Mouse (Mus musculus): ENCODE results near the gene Gm42674. TPM values are rescaled to one million over a fixed set of nuclear protein-coding genes. Genes with fewer than 3 reads are reported as not detected.

The Gm42674 gene
- polyA plus RNA-seq, 1 experiment = not detected

DNA sequence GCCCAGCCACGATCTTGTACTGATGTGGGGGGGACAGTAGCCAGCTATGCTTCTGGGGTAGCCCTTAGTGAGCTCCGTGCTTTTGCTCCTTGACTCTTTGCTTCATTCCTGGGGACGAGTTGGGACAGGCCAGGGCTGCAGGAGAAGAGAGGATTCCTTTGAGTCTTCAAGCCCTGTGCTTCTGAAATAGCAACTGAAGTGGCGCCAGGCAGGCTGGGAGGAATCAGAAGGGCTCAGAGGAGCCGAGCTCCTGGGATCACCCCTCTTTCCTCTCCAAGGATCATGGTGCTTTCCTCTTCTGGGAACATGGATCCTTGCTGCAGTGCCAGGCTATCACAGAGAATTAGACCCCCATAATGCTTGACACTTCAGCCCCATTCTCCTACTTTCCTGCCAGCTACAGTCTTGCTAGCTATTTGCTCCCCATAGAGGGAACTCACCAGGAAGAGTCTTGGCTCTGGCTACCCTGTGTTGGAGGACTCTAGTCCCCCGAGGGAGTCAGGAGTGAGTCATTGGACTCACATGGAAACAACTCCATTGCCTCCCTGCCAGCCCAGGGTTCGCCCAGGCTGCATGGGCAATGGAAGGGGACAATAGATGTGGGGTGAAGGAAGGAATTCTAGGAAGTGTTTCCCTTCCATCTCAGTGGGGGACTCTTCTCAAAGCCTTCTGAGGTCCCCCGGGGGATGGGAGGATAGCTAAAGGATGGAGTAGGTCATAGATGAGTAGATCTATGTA lies 1.1 kb upstream of the Gm42674 start:
- 92% methylated on average over 8 of the region's 8 CpGs for whole genome bisulfite sequencing

DNA sequence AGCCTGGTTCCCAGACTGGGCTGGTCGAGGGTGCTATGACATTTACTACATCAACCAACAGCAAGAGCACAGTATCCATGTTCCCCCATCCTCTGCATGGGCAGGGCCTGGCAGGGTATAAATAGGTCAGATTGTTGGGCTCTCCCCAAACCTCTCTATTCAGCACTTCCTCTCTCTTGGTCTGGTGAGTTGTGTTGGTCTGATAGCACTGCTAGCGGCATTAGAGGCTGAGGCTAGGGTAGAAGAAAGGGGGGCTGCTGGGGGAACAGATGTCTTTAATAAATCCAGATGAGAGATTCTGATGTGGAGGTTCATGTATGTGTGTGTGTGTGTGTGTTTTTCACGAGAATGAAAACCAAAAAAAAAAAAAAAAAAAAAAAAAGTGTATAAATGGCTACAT lies 1.9 kb downstream of the Gm42674 start, which contains the start of gene S100a4:
Gene S100a4, plus strand, starts transcription at position 149 of the 400 bp plus-strand sequence.
- Histone ChIP-seq H3K4me3 (ENCODE audit: control insufficient read depth, insufficient read depth, low read length) (no peak within 1 kb of the TSS), H3K27ac (ENCODE audit: control insufficient read depth, insufficient read depth, low read length) (no peak within 1 kb of the TSS), H3K36me3 (ENCODE audit: control insufficient read depth, insufficient read depth, low read length) (no peaks in the 10 kb centered on the region), H3K4me1 (replicated peaks; ENCODE audit: control insufficient read depth, insufficient read depth, low read length) (peaks cover 24% of the 10 kb centered on the region), H3K27me3 (ENCODE audit: control insufficient read depth, insufficient read depth, low read length) (no peaks in the 10 kb centered on the region)
- TF ChIP-seq POLR2A (IDR thresholded peaks at IDR 0.05; ENCODE audit: control insufficient read depth, extremely low read depth, insufficient read depth, low read length, poor library complexity) = no peak
- TF ChIP-seq CTCF (IDR thresholded peaks at IDR 0.05; ENCODE audit: borderline replicate concordance, control insufficient read depth, extremely low read depth, insufficient read depth, low read length, poor library complexity) = no peak
- WGBS = 33% methylated on average over 3 of the region's 3 CpGs
- DNase-seq = no peak

More for the DNA sequence above, 1.1 kb upstream of the Gm42674 start:
- no peak for TF ChIP-seq CTCF (IDR thresholded peaks at IDR 0.05; ENCODE audit: borderline replicate concordance, control insufficient read depth, extremely low read depth, insufficient read depth, low read length, poor library complexity)
- no peak for TF ChIP-seq POLR2A (IDR thresholded peaks at IDR 0.05; ENCODE audit: control insufficient read depth, extremely low read depth, insufficient read depth, low read length, poor library complexity)
- Histone ChIP-seq H3K36me3 (ENCODE audit: control insufficient read depth, insufficient read depth, low read length) (no peaks in the 10 kb centered on the region), H3K4me3 (ENCODE audit: control insufficient read depth, insufficient read depth, low read length) (no peak overlapping the region), H3K27me3 (ENCODE audit: control insufficient read depth, insufficient read depth, low read length) (no peaks in the 10 kb centered on the region), H3K27ac (ENCODE audit: control insufficient read depth, insufficient read depth, low read length) (no peak overlapping the region), H3K4me1 (replicated peaks; ENCODE audit: control insufficient read depth, insufficient read depth, low read length) (peaks cover 20% of the 10 kb centered on the region)
- DNase-seq = no peak

- no peaks in the 10 kb centered on the region for H3K27me3 ChIP-seq (ENCODE audit: control insufficient read depth, insufficient read depth, low read length)
- no peak for DNase-seq
- TF ChIP-seq CTCF (IDR thresholded peaks at IDR 0.05; ENCODE audit: borderline replicate concordance, control insufficient read depth, extremely low read depth, insufficient read depth, low read length, poor library complexity) (no peak), POLR2A (IDR thresholded peaks at IDR 0.05; ENCODE audit: control insufficient read depth, extremely low read depth, insufficient read depth, low read length, poor library complexity) (no peak)
- no peak overlapping the region for H3K27ac ChIP-seq (ENCODE audit: control insufficient read depth, insufficient read depth, low read length)
- H3K4me3 ChIP-seq (ENCODE audit: control insufficient read depth, insufficient read depth, low read length) = no peak overlapping the region
- H3K4me1 ChIP-seq (replicated peaks; ENCODE audit: control insufficient read depth, insufficient read depth, low read length) = peaks cover 27% of the 10 kb centered on the region
- 30% methylated on average over 4 of the region's 4 CpGs for WGBS
- no peaks in the 10 kb centered on the region for H3K36me3 ChIP-seq (ENCODE audit: control insufficient read depth, insufficient read depth, low read length)
These were observed 2.7 kb downstream of the Gm42674 start for GRCm38 (mm10) chr3:90604416-90604815.

DNA sequence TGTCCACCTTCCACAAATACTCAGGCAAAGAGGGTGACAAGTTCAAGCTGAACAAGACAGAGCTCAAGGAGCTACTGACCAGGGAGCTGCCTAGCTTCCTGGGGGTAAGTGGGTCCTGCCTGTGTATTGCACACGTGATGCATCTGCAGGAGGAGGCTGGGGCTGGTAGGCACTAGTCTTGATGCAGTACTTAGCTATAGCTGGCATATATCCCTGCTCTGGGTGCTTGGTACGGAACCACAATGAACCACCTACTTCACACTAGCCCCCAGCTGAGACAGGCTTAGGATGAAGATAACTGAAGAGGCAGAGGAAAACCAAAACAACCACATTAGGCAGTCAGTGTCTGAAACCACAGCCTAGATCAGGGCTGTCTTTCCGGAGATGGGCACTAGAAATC lies 3.3 kb downstream of the Gm42674 start:
- H3K4me1 ChIP-seq (replicated peaks; ENCODE audit: control insufficient read depth, insufficient read depth, low read length) = peaks cover 25% of the 10 kb centered on the region
- no peaks in the 10 kb centered on the region for H3K27me3 ChIP-seq (ENCODE audit: control insufficient read depth, insufficient read depth, low read length)
- 4% methylated on average over 3 of the region's 3 CpGs for WGBS
- no peak for TF ChIP-seq CTCF (IDR thresholded peaks at IDR 0.05; ENCODE audit: borderline replicate concordance, control insufficient read depth, extremely low read depth, insufficient read depth, low read length, poor library complexity)
- no peak for TF ChIP-seq POLR2A (IDR thresholded peaks at IDR 0.05; ENCODE audit: control insufficient read depth, extremely low read depth, insufficient read depth, low read length, poor library complexity)
- no peak for DNase-seq
- H3K4me3 ChIP-seq (ENCODE audit: control insufficient read depth, insufficient read depth, low read length) = no peak overlapping the region
- H3K36me3 ChIP-seq (ENCODE audit: control insufficient read depth, insufficient read depth, low read length) = no peaks in the 10 kb centered on the region
- H3K27ac ChIP-seq (ENCODE audit: control insufficient read depth, insufficient read depth, low read length) = no peak overlapping the region

DNA sequence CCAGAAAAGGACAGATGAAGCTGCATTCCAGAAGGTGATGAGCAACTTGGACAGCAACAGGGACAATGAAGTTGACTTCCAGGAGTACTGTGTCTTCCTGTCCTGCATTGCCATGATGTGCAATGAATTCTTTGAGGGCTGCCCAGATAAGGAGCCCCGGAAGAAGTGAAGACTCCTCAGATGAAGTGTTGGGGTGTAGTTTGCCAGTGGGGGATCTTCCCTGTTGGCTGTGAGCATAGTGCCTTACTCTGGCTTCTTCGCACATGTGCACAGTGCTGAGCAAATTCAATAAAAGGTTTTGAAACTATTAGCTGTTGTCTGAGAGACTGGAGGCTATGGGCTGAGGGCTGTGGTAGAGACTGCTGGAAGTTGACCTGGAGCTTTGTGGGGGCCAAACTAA lies 4.0 kb downstream of the Gm42674 start:
- Histone ChIP-seq H3K27me3 (ENCODE audit: control insufficient read depth, insufficient read depth, low read length) (no peaks in the 10 kb centered on the region), H3K36me3 (ENCODE audit: control insufficient read depth, insufficient read depth, low read length) (no peaks in the 10 kb centered on the region), H3K4me1 (replicated peaks; ENCODE audit: control insufficient read depth, insufficient read depth, low read length) (peaks cover 25% of the 10 kb centered on the region), H3K4me3 (ENCODE audit: control insufficient read depth, insufficient read depth, low read length) (no peak overlapping the region), H3K27ac (ENCODE audit: control insufficient read depth, insufficient read depth, low read length) (no peak overlapping the region)
- 51% methylated on average over 2 of the region's 2 CpGs for WGBS
- DNase-seq = no peak
- TF ChIP-seq CTCF (IDR thresholded peaks at IDR 0.05; ENCODE audit: borderline replicate concordance, control insufficient read depth, extremely low read depth, insufficient read depth, low read length, poor library complexity) = no peak
- no peak for TF ChIP-seq POLR2A (IDR thresholded peaks at IDR 0.05; ENCODE audit: control insufficient read depth, extremely low read depth, insufficient read depth, low read length, poor library complexity)

DNA sequence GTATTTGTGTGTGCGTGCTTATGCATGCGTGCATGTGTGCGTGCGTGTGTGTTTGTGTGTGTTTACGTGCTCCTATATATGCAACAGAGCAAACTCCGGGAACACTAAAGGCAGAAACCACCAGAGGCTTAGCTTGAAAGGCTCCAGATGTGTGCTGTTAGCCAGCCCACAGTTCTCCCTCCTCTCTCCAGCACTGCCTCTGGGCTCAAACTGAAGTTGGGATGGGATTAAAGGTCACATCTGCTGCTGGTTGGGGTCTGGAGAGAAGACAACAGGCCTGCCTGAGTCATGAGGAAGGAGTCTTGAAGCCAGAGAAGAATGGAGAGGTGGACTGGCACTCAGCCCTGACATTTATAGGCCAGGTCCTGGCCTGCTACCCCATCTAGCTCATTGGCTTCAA lies 4.5 kb downstream of the Gm42674 start:
- Histone ChIP-seq H3K36me3 (ENCODE audit: control insufficient read depth, insufficient read depth, low read length) (no peaks in the 10 kb centered on the region), H3K27ac (ENCODE audit: control insufficient read depth, insufficient read depth, low read length) (no peak overlapping the region), H3K4me3 (ENCODE audit: control insufficient read depth, insufficient read depth, low read length) (no peak overlapping the region), H3K4me1 (replicated peaks; ENCODE audit: control insufficient read depth, insufficient read depth, low read length) (peaks cover 25% of the 10 kb centered on the region), H3K27me3 (ENCODE audit: control insufficient read depth, insufficient read depth, low read length) (no peaks in the 10 kb centered on the region)
- no peak for DNase-seq
- TF ChIP-seq POLR2A (IDR thresholded peaks at IDR 0.05; ENCODE audit: control insufficient read depth, extremely low read depth, insufficient read depth, low read length, poor library complexity) (no peak), CTCF (IDR thresholded peaks at IDR 0.05; ENCODE audit: borderline replicate concordance, control insufficient read depth, extremely low read depth, insufficient read depth, low read length, poor library complexity) (no peak)
- WGBS = 65% methylated on average over 6 of the region's 6 CpGs

All from thymus, adult 2 months (tissue).